Mouse (Mus musculus) neutrophil, adult 5-6 weeks (primary cell): ENCODE results near the gene Nenf. TPM values are rescaled to one million over a fixed set of nuclear protein-coding genes. Genes with fewer than 3 reads are reported as not detected.

Experiments
- ATAC-seq: fragments of 151-379, 151-347 bp; 2 replicates; pipeline ENCODE4 v1.8.0; 2017; ENCODE audit warnings: mild to moderate bottlenecking, moderate TSS enrichment; ENCODE audit not compliant: insufficient number of reproducible peaks, poor library complexity, low FRiP score, severe bottlenecking; ENCODE audit errors: extremely low read depth
- total RNA-seq: library from RNA; stranded (forward); fragments of 200-1000 nt; gene quantifications from 2 replicates; pipeline ENCODE4 v1.2.3, GENCODE M21; 2017

The Nenf gene
- not detected in 2 replicates for total RNA-seq

GRCm38 (mm10) chr1:191317591-191318196, at the start of gene Nenf:
Gene Nenf (minus strand): TSS chr1:191318194.
- ATAC-seq, result peak; percentile 57

- ATAC-seq, result peak; percentile 79
Measured at GRCm38 (mm10) chr1:191364477-191364876, 46.5 kb upstream of the Nenf start.

GRCm38 (mm10) chr1:191362412-191362811, 44.4 kb upstream of the Nenf start:
- no peak for ATAC-seq

GRCm38 (mm10) chr1:191359478-191359877, 41.5 kb upstream of the Nenf start:
- no peak for ATAC-seq

- ATAC-seq, result no peak
Measured at GRCm38 (mm10) chr1:191356936-191357335, 38.9 kb upstream of the Nenf start.

GRCm38 (mm10) chr1:191353836-191354235, 35.8 kb upstream of the Nenf start:
- ATAC-seq, result no peak

GRCm38 (mm10) chr1:191352786-191353488, 34.9 kb upstream of the Nenf start:
- no peak for ATAC-seq

GRCm38 (mm10) chr1:191350355-191350754, 32.4 kb upstream of the Nenf start:
- no peak for ATAC-seq

- no peak for ATAC-seq
Measured at GRCm38 (mm10) chr1:191349486-191350037, 31.6 kb upstream of the Nenf start.

- no peak for ATAC-seq
Measured at GRCm38 (mm10) chr1:191348996-191349395, 31.0 kb upstream of the Nenf start.

GRCm38 (mm10) chr1:191348592-191348991, 30.6 kb upstream of the Nenf start:
- ATAC-seq, result no peak

GRCm38 (mm10) chr1:191347602-191348001, 29.6 kb upstream of the Nenf start:
- ATAC-seq, result no peak

- ATAC-seq, result no peak
Measured at GRCm38 (mm10) chr1:191340530-191340929, 22.5 kb upstream of the Nenf start.

GRCm38 (mm10) chr1:191339876-191340275, 21.9 kb upstream of the Nenf start:
- no peak for ATAC-seq

GRCm38 (mm10) chr1:191334500-191334899, 16.5 kb upstream of the Nenf start:
- ATAC-seq, result peak; percentile 79

- no peak for ATAC-seq
Measured at GRCm38 (mm10) chr1:191330356-191330755, 12.4 kb upstream of the Nenf start.

- ATAC-seq, result peak; percentile 24; the same call in 1 of the 2 replicates
Measured at GRCm38 (mm10) chr1:191328019-191328441, 10.0 kb upstream of the Nenf start.

- no peak for ATAC-seq
Measured at GRCm38 (mm10) chr1:191327258-191327657, 9.3 kb upstream of the Nenf start.

- ATAC-seq, result peak; percentile 24; the same call in 1 of the 2 replicates
Measured at GRCm38 (mm10) chr1:191326233-191326882, 8.4 kb upstream of the Nenf start.
